Comparison of ENCODE assay signal across 16 mouse cellular contexts in genomic region chr13:20386462-20387141, GRCm38 (mm10).
DNase-seq lines count a peak whose midpoint lies in the region; ATAC-seq and TF ChIP-seq lines count a peak whose summit lies in the region.
"Had no signal": no experiment of that assay in that cellular context is flagged by ENCODE, and none has a peak within 500 bp of the region (broad histone marks: within the 10 kb centered on the region; RNA-seq: fewer than 3 reads in every experiment).

No protein-coding gene starts in this region.

- no peak for ATAC-seq in heart, embryonic 12.5 days (ENCODE audit: insufficient number of reproducible peaks, low FRiP score)
- no peak for ATAC-seq in midbrain, embryonic 14.5 days (ENCODE audit: low FRiP score, low TSS enrichment)
- no peak for ATAC-seq in forebrain, embryonic 16.5 days

- peaks cover 3% of the 10 kb centered on the region for H3K4me1 ChIP-seq in heart, adult 2 months (ENCODE audit: control insufficient read depth, insufficient read depth, low read length)
- H3K4me1 ChIP-seq in heart, embryonic 12.5 days (replicated peaks) = no peaks in the 10 kb centered on the region; the same call in 1 of the 2 replicates
- peaks cover 12 to 25% of the 10 kb centered on the region in 2 experiments for H3K4me1 ChIP-seq in ES-E14 (ENCODE audit: control insufficient read depth in 2 of 2, insufficient read depth in 2 of 2, low read length in 2 of 2, poor library complexity in 1 of 2)
- H3K4me1 ChIP-seq in embryonic fibroblast, embryonic 13.5 days (ENCODE audit: control insufficient read depth, insufficient read depth, low read length) = peaks cover 8% of the 10 kb centered on the region
- H3K4me1 ChIP-seq in midbrain, embryonic 14.5 days (ENCODE audit: control insufficient read depth, insufficient read depth, low read length) = no peaks in the 10 kb centered on the region
- H3K4me1 ChIP-seq in forebrain, embryonic 16.5 days (replicated peaks; ENCODE audit: control insufficient read depth, insufficient read depth, low read length) = no peaks in the 10 kb centered on the region
- H3K4me1 ChIP-seq: embryonic facial prominence, embryonic 15.5 days; hindbrain, embryonic 12.5 days; megakaryocyte, embryonic 14.5 days had no signal

- H3K4me2 ChIP-seq in heart, embryonic 12.5 days = no peak overlapping the region
- H3K4me2 ChIP-seq in midbrain, embryonic 14.5 days (ENCODE audit: low read length) = no peak overlapping the region
- H3K4me2 ChIP-seq in forebrain, embryonic 16.5 days (ENCODE audit: low read length) = no peak overlapping the region
- H3K4me2 ChIP-seq: embryonic facial prominence, embryonic 15.5 days; hindbrain, embryonic 12.5 days; liver, embryonic 11.5 days had no signal

- H3K9me3 ChIP-seq in heart, embryonic 12.5 days (replicated peaks) = no peaks in the 10 kb centered on the region
- no peaks in the 10 kb centered on the region for H3K9me3 ChIP-seq in ES-E14 (ENCODE audit: control insufficient read depth, insufficient read depth, low read depth, low read length)
- H3K9me3 ChIP-seq in midbrain, embryonic 14.5 days (ENCODE audit: control insufficient read depth, low read length) = no peaks in the 10 kb centered on the region
- no peaks in the 10 kb centered on the region for H3K9me3 ChIP-seq in forebrain, embryonic 16.5 days (ENCODE audit: control insufficient read depth, low read length)
- H3K9me3 ChIP-seq: embryonic facial prominence, embryonic 15.5 days; G1E; hindbrain, embryonic 12.5 days; megakaryocyte, embryonic 14.5 days had no signal

- H3K4me3 ChIP-seq in heart, adult 2 months = no peak overlapping the region
- H3K4me3 ChIP-seq in heart, embryonic 12.5 days = no peak overlapping the region
- H3K4me3 ChIP-seq in ES-E14 (ENCODE audit: insufficient read depth in 1 of 2, low read depth in 1 of 2, low read length in 2 of 2, poor library complexity in 1 of 2, severe bottlenecking in 1 of 2) = no peak overlapping the region
- no peak overlapping the region for H3K4me3 ChIP-seq in embryonic fibroblast, embryonic 13.5 days (ENCODE audit: insufficient read depth, low read length)
- no peak overlapping the region for H3K4me3 ChIP-seq in midbrain, embryonic 14.5 days (replicated peaks; ENCODE audit: low read depth, low read length)
- no peak overlapping the region for H3K4me3 ChIP-seq in forebrain, embryonic 16.5 days (replicated peaks; ENCODE audit: low read length)
- H3K4me3 ChIP-seq: embryonic facial prominence, embryonic 15.5 days; hindbrain, embryonic 12.5 days; left cerebral cortex, adult 2 months; megakaryocyte, embryonic 14.5 days had no signal

- peaks cover 6% of the 10 kb centered on the region for H3K36me3 ChIP-seq in heart, adult 2 months (ENCODE audit: control insufficient read depth, insufficient read depth, low read length)
- no peaks in the 10 kb centered on the region for H3K36me3 ChIP-seq in heart, embryonic 12.5 days
- no peaks in the 10 kb centered on the region for H3K36me3 ChIP-seq in ES-E14 (ENCODE audit: control insufficient read depth, insufficient read depth, low read length, poor library complexity, severe bottlenecking)
- no peaks in the 10 kb centered on the region for H3K36me3 ChIP-seq in midbrain, embryonic 14.5 days (ENCODE audit: control insufficient read depth, insufficient read depth, low read length)
- H3K36me3 ChIP-seq in forebrain, embryonic 16.5 days (ENCODE audit: control insufficient read depth, insufficient read depth) = no peaks in the 10 kb centered on the region
- H3K36me3 ChIP-seq: embryonic facial prominence, embryonic 15.5 days; G1E; hindbrain, embryonic 12.5 days had no signal

- in situ Hi-C loops in ES-E14 (cut with MboI; ENCODE audit: low sequenced_read_pairs in 2 of 2, unreplicated experiment in 2 of 2) = no loop called here

- no peak for TF ChIP-seq EP300 in heart, adult 2 months (IDR thresholded peaks at IDR 0.05; ENCODE audit: insufficient read depth, low read depth, low read length)

- no peak for TF ChIP-seq POLR2A in heart, adult 2 months (IDR thresholded peaks at IDR 0.05; ENCODE audit: insufficient read depth, low read depth, low read length)
- TF ChIP-seq POLR2A in embryonic fibroblast, embryonic 13.5 days (IDR thresholded peaks at IDR 0.05; ENCODE audit: low read depth, low read length) = no peak

- TF ChIP-seq CTCF in heart, adult 2 months (IDR thresholded peaks at IDR 0.05) = no peak
- TF ChIP-seq CTCF in embryonic fibroblast, embryonic 13.5 days (IDR thresholded peaks at IDR 0.05; ENCODE audit: borderline replicate concordance, insufficient read depth, low read length) = no peak

- H3K79me2 ChIP-seq in heart, adult 2 months (replicated peaks; ENCODE audit: control insufficient read depth, insufficient read depth, low read length) = no peaks in the 10 kb centered on the region

- no peaks in the 10 kb centered on the region for H3K27me3 ChIP-seq in heart, adult 2 months (ENCODE audit: control insufficient read depth, insufficient read depth, low read length)
- no peaks in the 10 kb centered on the region for H3K27me3 ChIP-seq in heart, embryonic 12.5 days (replicated peaks)
- H3K27me3 ChIP-seq in midbrain, embryonic 14.5 days (ENCODE audit: control insufficient read depth, insufficient read depth, low read length) = no peaks in the 10 kb centered on the region
- no peaks in the 10 kb centered on the region for H3K27me3 ChIP-seq in forebrain, embryonic 16.5 days (replicated peaks; ENCODE audit: control insufficient read depth, insufficient read depth, low read length)
- H3K27me3 ChIP-seq: embryonic facial prominence, embryonic 15.5 days; hindbrain, embryonic 12.5 days; megakaryocyte, embryonic 14.5 days had no signal

- DNase-seq in heart, adult 2 months = peak in 1 of 2 experiments; percentile 28
- peak; percentile 78 for DNase-seq in 3T3-L1 (ENCODE audit: low read depth, low spot score)
- DNase-seq in ES-E14 (ENCODE audit: low read depth, low spot score) = no peak
- no peak for DNase-seq in retina, postnatal 1 day
- DNase-seq in midbrain, embryonic 14.5 days = no peak
- DNase-seq: cerebellum, adult 9-11 months; kidney, adult 18-20 months had no signal

- peak overlapping the region; percentile 12 for H3K27ac ChIP-seq in heart, adult 2 months
- H3K27ac ChIP-seq in heart, embryonic 12.5 days (ENCODE audit: poor library complexity, severe bottlenecking) = no peak overlapping the region
- H3K27ac ChIP-seq in ES-E14 (ENCODE audit: insufficient read depth, low read depth, low read length, poor library complexity, severe bottlenecking) = peak overlapping the region; percentile 89
- H3K27ac ChIP-seq in embryonic fibroblast, embryonic 13.5 days (ENCODE audit: insufficient read depth, low read length) = peak overlapping the region; percentile 61; the same call in 1 of the 2 replicates
- no peak overlapping the region for H3K27ac ChIP-seq in midbrain, embryonic 14.5 days (replicated peaks; ENCODE audit: low read depth, low read length)
- H3K27ac ChIP-seq in forebrain, embryonic 16.5 days (ENCODE audit: low read length) = no peak overlapping the region
- H3K27ac ChIP-seq: embryonic facial prominence, embryonic 15.5 days; hindbrain, embryonic 12.5 days; left cerebral cortex, adult 2 months had no signal

- H3K9ac ChIP-seq in heart, adult 2 months (ENCODE audit: low read depth, low read length) = no peak overlapping the region
- no peak overlapping the region for H3K9ac ChIP-seq in heart, embryonic 12.5 days
- H3K9ac ChIP-seq in ES-E14 (ENCODE audit: insufficient read depth, low read depth, low read length, poor library complexity, severe bottlenecking) = no peak overlapping the region
- no peak overlapping the region for H3K9ac ChIP-seq in midbrain, embryonic 14.5 days (replicated peaks; ENCODE audit: low read length)
- H3K9ac ChIP-seq in forebrain, embryonic 16.5 days (replicated peaks; ENCODE audit: low read depth, low read length) = no peak overlapping the region
- H3K9ac ChIP-seq: embryonic facial prominence, embryonic 15.5 days; hindbrain, embryonic 12.5 days had no signal

- intact Hi-C loops in heart, adult 2 months (cut with DNase I) = no loop called here

- 59% methylated on average over 4 of the region's 4 CpGs for WGBS in heart, adult 2 months
- 74% methylated on average over 4 of the region's 4 CpGs for WGBS in heart, embryonic 12.5 days
- 85% methylated on average over 4 of the region's 4 CpGs for WGBS in midbrain, embryonic 14.5 days
- 78% methylated on average over 4 of the region's 4 CpGs for WGBS in forebrain, embryonic 16.5 days

TF ChIP-seq in ES-E14, 5 proteins besides CTCF, POLR2A, EP300 and RAD21:
- TF ChIP-seq ZC3H11A (IDR thresholded peaks at IDR 0.05; ENCODE audit: borderline replicate concordance, low read depth, low read length) (no peak), ZNF384 (IDR thresholded peaks at IDR 0.05; ENCODE audit: low read depth, low read length) (no peak), HCFC1 (IDR thresholded peaks at IDR 0.05; ENCODE audit: borderline replicate concordance, insufficient read depth, low read length) (no peak), MAFK (IDR thresholded peaks at IDR 0.05; ENCODE audit: insufficient read depth, low read depth, low read length) (no peak), CHD2 (IDR thresholded peaks at IDR 0.05; ENCODE audit: low read depth, low read length) (no peak)

Comparison
In these comparisons a context has a peak if more than half of its experiments do, and no peak if none do; other contexts are left out.
1. H3K27ac ChIP-seq: peak in heart, adult 2 months (single experiment), ES-E14 (single experiment) and embryonic fibroblast, embryonic 13.5 days (single experiment); none in heart, embryonic 12.5 days (single experiment), midbrain, embryonic 14.5 days (single experiment) and forebrain, embryonic 16.5 days (single experiment).